In genomic region chr9:49606317-49606716, GRCm38 (mm10) we compare ENCODE assay signal across 8 mouse cellular contexts.
A peak's percentile ranks its signal among the peaks of the same experiment; 100 is the strongest.
DNase-seq lines count a peak whose midpoint lies in the region; ATAC-seq lines count a peak whose summit lies in the region.

No protein-coding gene starts in this region.

- intact Hi-C loops in left cerebral cortex, postnatal 10 days (cut with DNase I) = loop anchor here (10.0 kb wide), 1 partner anchor 708 kb away; no protein-coding TSS in a partner anchor
- intact Hi-C loops in left cerebral cortex, postnatal 36 days (cut with DNase I) = no loop called here

- H3K9me3 ChIP-seq in embryonic facial prominence, embryonic 11.5 days (replicated peaks; ENCODE audit: control insufficient read depth, low read length) = no peaks in the 10 kb centered on the region

- WGBS in embryonic facial prominence, embryonic 11.5 days = 34% methylated on average over 5 of the region's 5 CpGs

- no peaks in the 10 kb centered on the region for H3K27me3 ChIP-seq in embryonic facial prominence, embryonic 11.5 days (ENCODE audit: control insufficient read depth, insufficient read depth, low read length)

- H3K4me1 ChIP-seq in embryonic facial prominence, embryonic 11.5 days (ENCODE audit: control insufficient read depth, insufficient read depth, low read length) = no peaks in the 10 kb centered on the region

- H3K27ac ChIP-seq in embryonic facial prominence, embryonic 11.5 days (replicated peaks; ENCODE audit: low read depth, low read length) = no peak overlapping the region; the same call in 1 of the 2 replicates

- no peak overlapping the region for H3K4me2 ChIP-seq in embryonic facial prominence, embryonic 11.5 days (ENCODE audit: low read depth, low read length)

- peak; percentile 49 for DNase-seq in MN1 (ENCODE audit: low spot score)
- peak; percentile 52 for DNase-seq in embryonic facial prominence, embryonic 11.5 days (ENCODE audit: low spot score)
- peak; percentile 37 for DNase-seq in heart, postnatal 4 days
- DNase-seq in mesoderm, embryonic 11.5 days (ENCODE audit: low read depth, low spot score) = peak; percentile 50
- no peak for DNase-seq in left cerebral cortex, postnatal 10 days (ENCODE audit: extremely low spot score in 1 of 2, low spot score in 2 of 2)
- DNase-seq in cerebellum, adult 11 months = no peak
- DNase-seq in left cerebral cortex, postnatal 36 days (ENCODE audit: low spot score in 2 of 2) = no peak

- no peak overlapping the region for H3K9ac ChIP-seq in embryonic facial prominence, embryonic 11.5 days (replicated peaks; ENCODE audit: low read length)

- no peak overlapping the region for H3K4me3 ChIP-seq in embryonic facial prominence, embryonic 11.5 days (ENCODE audit: low read depth, low read length)

- H3K36me3 ChIP-seq in embryonic facial prominence, embryonic 11.5 days (replicated peaks; ENCODE audit: control insufficient read depth, insufficient read depth, low read depth, low read length) = no peaks in the 10 kb centered on the region

- ATAC-seq in embryonic facial prominence, embryonic 11.5 days (replicated peaks; ENCODE audit: insufficient number of reproducible peaks, low FRiP score, low TSS enrichment, low read depth) = no peak
- ATAC-seq in erythroblast, adult 5-6 weeks (replicated peaks; ENCODE audit: low FRiP score, poor library complexity, severe bottlenecking) = no peak

Comparison
In these comparisons a context has a peak if more than half of its experiments do, and no peak if none do; other contexts are left out.
1. DNase-seq: peak in MN1 (single experiment), embryonic facial prominence, embryonic 11.5 days (single experiment), heart, postnatal 4 days (single experiment) and mesoderm, embryonic 11.5 days (single experiment); none in left cerebral cortex, postnatal 10 days (0 of 2), cerebellum, adult 11 months (single experiment) and left cerebral cortex, postnatal 36 days (0 of 2).